Mouse (Mus musculus) megakaryocyte, embryonic 14.5 days (primary cell): ENCODE results near the gene U2af2.

Experiments used
- FLI1 ChIP-seq: IDR thresholded peaks from 2 replicates; pipeline ENCODE4 v1.6.1; 2012; ENCODE audit warnings: low read length, inconsistent platforms, mixed read lengths
- GATA1 ChIP-seq: IDR thresholded peaks from 3 replicates; pipeline ENCODE4 v1.6.1; 2012; ENCODE audit warnings: mixed read lengths, low read length, inconsistent platforms, borderline replicate concordance

DNA sequence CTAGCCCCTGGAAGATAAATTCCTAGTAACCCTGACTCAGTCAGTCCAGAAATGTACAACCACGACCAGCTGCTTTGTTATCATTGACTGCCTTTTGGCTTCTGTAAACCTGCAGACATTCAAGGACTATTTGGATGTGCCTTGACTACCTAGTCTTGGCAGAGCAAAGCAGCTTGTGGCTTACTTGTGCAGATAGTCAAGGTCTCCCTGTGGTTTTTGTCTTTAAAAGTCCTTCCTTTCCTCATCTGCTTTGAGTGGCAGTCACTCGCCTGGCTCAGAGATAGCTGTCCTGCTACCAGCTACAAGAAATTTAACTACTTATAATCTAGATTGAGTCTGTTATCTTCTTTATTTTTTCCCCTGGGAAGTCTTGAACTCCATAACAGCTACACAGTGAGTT lies 17.0 kb upstream of the U2af2 start:
- TF ChIP-seq GATA1: no peak
- no peak for TF ChIP-seq FLI1
